Mouse (Mus musculus) natural killer cell, adult 2 months (primary cell): ENCODE data around the gene Akna.
A peak's percentile ranks its signal among the peaks of the same experiment; 100 is the strongest.

Experiments
- DNase-seq, 2 experiments: peaks; one replicate each; pipeline ENCODE4 v3.0.0; 2022; ENCODE audit warnings: low spot score in 2 of 2

Akna gene

DNA sequence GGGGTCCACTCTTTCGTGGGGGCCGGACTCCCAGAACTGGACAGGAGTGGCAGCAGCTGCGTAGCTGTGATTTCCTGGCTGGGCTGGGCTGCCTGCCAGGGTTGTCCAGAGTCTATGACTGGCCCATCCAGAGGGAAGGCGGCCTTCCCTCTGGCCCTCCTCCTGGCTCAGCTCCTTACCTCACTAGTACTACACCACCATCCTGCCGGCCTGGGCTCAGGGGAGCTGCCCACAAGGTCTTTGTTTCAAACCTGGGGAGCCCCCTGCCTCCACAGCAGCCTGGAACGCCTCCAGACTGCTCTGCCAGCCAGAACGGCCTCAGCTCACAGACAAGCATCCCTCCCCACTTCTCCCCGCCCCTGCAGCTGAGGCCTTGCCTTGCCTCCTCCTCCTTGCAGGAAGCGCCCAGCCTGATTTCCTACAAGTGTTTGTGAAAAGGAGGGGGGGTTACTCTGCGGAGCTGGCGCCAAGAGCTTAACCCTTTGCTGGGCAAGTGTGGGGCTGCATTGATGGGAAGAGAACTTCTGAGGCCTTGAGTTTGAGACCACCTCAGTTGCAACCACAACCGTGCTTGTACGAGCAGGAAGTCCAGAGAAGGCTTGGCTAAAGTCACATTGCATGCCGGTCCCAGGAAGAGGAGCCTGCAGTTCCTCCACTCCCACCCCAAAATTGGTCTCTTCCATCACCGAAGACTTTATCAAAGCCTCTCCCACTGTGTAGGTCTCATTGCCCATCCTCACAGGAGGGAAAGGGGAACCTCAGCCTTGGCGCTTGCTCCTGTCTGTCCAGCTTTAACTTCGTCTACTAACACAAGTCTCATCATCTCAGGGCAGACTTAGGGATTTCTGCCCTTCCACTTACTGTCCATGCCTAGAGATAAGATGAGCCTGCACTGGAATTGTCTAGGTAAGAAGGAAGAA lies at the start of gene Akna:
Gene Akna (minus strand): TSS at position 315 of the 920 bp plus-strand sequence.
- DNase-seq: peak; percentile 65 to 70

DNA sequence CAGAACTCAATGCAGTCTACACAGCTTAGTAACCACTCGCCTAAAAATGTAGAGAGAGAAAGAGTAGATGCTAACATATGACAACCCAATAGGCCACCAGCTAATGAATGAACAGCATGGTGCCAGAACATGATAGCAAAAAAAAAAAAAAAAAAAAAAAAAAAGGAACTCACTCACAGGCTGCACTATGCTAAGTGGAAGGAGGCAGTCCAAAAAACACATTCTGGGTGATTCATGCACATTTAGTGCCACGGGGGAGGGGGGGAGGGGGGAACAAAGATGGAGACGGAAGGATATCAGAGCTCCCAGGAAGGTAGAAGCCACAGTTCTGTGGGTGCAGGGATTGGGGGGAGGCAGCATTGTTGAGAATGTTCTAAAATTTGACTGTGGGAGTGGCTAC lies 49.4 kb upstream of the Akna start:
- DNase-seq: no peak

DNA sequence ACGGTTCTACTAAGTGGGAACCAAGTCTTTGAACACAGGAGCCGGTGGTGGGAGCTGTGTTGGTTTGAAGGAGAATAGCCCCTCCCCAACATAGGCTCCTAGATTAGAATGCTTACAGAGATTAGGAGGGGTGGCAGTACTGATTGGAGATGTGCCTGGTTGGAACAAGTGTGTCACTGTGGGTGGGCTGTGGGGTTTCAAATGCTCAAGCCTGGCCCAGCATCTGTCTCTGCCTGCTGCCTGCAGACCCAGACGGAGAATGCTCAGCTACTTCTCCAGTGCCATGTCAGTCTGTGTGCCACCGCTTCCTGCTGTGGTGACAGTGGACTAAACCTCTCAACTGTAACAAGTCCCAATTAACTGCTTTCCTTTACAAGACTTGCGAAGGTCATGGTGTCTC lies 47.4 kb upstream of the Akna start:
- no peak for DNase-seq

DNA sequence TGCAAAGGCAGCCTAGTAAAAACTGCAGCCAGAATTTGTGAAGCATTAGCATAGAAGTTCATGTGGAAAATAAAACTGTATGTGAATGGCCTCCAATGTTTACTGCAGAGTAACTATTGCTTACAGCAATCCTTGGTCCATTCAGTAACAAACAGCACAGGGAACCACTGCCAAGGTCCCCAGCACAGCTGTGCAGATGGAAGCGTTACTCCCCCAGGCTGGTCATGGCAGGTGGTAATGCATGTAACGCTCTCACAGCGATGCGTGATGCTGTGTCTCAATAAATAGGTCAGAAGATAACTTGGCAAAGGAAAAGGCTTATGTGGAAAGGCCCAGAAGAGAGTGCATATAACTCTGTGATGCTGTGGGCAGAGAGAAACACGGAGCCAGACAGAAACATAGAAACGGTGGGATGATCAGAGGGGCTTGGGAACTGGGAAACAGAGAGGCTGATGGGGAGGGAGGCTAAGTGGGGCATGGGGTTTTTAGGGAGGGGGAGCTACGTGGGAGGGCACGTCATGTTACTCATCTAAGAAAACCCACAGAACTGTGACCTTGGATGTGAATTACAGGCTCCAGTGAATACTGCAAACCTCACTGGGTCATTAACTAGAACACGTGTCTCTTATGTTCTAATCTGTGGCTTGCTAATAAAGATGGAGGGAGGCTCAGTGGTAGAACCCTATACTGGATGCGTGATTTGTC lies 41.4 kb upstream of the Akna start:
- no peak for DNase-seq

- no peak for DNase-seq
Measured at GRCm38 (mm10) chr4:63443101-63443500, 39.9 kb upstream of the Akna start.

DNA sequence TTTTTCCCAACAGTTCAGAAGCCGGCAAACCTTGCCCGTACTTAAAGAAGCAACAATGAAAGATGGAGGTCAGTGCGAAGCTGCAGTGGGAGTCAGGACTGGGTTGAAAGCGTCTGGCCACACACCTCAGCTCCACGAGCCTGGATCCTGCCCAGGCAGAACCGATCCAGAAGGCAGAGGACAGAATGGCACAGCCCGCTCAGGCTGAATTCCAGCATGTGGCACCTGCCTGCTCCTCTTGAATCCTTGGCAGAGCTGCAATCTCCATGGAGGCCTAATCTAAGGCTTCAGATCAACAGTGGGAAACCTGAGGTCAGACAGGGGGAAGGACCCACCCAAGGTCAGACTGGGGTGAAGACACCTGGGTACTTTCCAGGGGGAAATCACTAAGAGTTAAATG lies 38.5 kb upstream of the Akna start:
- no peak for DNase-seq

GRCm38 (mm10) chr4:63440262-63440661 lies 37.1 kb upstream of the Akna start:
- DNase-seq: no peak

GRCm38 (mm10) chr4:63437968-63438367 lies 34.8 kb upstream of the Akna start:
- DNase-seq: no peak

- DNase-seq: no peak
Measured at GRCm38 (mm10) chr4:63437119-63437815, 34.1 kb upstream of the Akna start.

DNA sequence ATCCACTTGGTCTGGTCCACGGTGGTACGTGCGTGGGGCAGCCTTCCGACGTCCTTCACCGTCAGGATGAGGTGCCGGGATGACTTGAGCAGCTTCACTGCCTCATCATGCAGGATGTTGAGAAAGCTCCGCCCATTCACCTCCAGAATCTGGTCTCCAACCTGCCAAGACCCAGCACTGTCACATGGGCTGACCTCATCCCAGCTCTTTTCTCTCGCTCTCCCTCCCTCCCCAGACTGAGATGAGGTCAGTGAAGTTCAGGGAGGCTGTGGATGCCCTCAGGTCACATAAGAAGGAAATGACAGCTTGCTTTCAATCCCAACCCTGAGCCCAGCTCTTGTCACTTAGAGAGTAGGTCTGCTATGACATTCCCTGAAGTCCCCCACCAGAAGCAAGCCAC lies 32.2 kb upstream of the Akna start:
- DNase-seq: no peak

- no peak for DNase-seq
Measured at GRCm38 (mm10) chr4:63431098-63431497, 27.9 kb upstream of the Akna start.

DNA sequence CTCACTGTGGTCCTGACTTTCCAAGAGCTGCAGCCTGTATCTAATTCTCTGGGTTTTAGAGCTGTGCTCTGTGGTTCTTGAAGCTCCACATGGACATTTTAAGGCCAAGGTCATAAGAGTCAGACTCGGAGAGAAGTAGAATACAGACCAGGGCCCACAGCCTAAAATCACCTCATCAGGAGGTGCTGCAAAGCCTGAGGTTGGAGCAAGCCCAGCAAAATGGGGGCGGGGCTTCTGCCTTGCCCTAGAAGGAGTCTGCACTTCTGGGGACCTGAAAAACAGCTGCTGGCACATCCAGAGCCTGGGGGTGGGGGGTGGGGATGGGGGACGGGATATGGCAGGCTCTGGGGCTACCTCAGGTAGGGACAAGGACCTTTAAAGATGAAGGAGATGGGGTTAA lies 27.2 kb upstream of the Akna start:
- no peak for DNase-seq

- DNase-seq: no peak
Measured at GRCm38 (mm10) chr4:63426308-63426707, 23.2 kb upstream of the Akna start.

- DNase-seq: no peak
Measured at GRCm38 (mm10) chr4:63423811-63424210, 20.7 kb upstream of the Akna start.

DNA sequence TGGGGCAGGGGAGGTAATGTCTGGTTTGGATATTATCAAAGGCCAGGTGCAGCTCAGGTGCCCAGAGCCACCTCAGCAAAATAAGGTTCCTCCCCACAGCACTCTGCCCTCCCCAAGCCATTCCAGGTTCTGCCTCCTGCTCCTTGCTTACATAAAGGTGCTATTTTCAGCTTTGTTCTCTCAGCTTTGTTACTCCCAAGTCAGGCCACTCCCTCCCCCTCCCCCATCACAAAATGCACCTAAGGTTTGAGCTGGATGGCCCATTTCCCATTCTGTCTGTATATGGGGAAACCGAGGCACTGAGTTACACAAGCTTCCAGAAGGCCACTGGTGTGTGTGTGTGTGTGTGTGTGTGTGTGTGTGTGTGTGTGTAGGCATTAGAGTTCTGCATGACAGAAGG lies 20.1 kb upstream of the Akna start:
- DNase-seq: no peak

DNA sequence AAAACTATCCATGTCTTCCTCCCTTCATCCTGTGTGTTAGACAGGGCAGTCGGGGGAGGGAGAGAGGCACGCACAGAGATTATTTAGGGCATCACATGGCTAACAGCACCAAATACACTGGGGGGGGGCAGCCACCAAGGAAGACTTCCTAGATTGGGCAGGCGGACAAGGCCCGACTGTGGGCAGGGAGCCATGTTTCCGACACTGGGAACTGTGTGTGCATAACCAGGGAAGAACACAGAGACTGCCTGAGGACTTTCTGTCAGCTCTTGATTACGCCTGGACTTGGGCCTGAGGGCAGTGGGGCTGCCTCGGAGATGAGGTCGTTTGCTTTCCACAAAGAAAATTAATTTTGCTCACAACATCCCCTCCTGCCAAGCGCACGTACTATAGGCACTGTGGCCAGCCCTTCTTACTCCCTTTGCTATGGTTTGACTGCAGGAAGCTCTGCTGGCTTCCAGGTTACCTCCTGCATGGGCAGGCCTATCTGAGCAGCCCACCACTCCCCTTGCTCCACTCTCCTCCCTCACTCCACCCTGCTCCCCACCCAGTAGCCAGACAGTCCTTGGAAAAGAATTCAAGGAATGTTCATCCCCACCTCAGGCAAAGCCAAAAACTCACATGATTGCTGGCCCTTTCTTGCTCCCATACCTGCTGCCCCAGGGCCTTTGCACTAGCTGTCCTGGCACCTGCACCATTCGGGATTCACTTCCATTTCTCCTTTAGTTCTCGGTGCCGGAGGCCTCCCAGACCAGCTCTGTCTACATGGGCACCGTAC lies 17.2 kb upstream of the Akna start:
- DNase-seq: no peak

- no peak for DNase-seq
Measured at GRCm38 (mm10) chr4:63418270-63418669, 15.1 kb upstream of the Akna start.

- peak; percentile 58 to 74 for DNase-seq
Measured at GRCm38 (mm10) chr4:63417318-63417957, 14.3 kb upstream of the Akna start.

- peak; percentile 46 to 64 for DNase-seq
Measured at GRCm38 (mm10) chr4:63414951-63415350, 11.8 kb upstream of the Akna start.

GRCm38 (mm10) chr4:63411222-63411621 lies 8.1 kb upstream of the Akna start:
- DNase-seq: no peak

GRCm38 (mm10) chr4:63410583-63410934 lies 7.4 kb upstream of the Akna start:
- peak; percentile 91 to 92 for DNase-seq
